In the genomic region with DNA sequence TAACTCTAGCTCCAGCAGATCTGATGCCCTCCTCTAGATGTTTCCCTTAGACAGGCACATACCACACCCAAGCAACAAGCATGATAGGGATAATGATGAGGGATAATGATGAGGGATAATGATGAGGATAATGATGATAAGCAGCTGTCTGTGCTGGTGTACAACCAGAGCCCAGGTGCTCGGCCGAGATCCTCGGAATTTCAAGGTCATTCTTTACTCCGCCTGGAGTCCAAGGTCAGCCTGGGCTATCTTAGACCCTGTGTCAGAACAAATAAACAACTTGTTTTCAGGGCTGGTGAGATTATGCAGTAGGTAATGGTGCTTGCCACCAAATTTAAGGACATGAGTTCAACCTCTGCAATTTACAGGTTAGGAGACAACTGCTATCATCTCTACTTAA, we compare ENCODE assay signal across 19 mouse cellular contexts.
"Had no signal": no experiment of that assay in that cellular context is flagged by ENCODE, and none has a peak within 500 bp of the region (broad histone marks: within the 10 kb centered on the region; RNA-seq: fewer than 3 reads in every experiment).

No protein-coding gene starts in this region.

- H3K27me3 ChIP-seq: midbrain, embryonic 12.5 days; neural tube, embryonic 13.5 days; neural tube, embryonic 15.5 days had no signal

- DNase-seq: lung, adult 18-20 months; lung, embryonic 14.5 days; lung, postnatal 10 days; lung, postnatal 4 days; midbrain, embryonic 14.5 days; retina, postnatal 1 day; right cerebral cortex, adult 18-20 months; right cerebral cortex, postnatal 25 days; right cerebral cortex, postnatal 4 days; spleen, adult 18-20 months; thymus, adult 18-20 months; thymus, postnatal 25 days; thymus, postnatal 4 days had no signal

- H3K36me3 ChIP-seq: midbrain, embryonic 10.5 days; midbrain, embryonic 12.5 days; neural tube, embryonic 13.5 days; neural tube, embryonic 15.5 days had no signal

- H3K4me3 ChIP-seq: midbrain, embryonic 10.5 days; midbrain, embryonic 12.5 days; myocyte; neural tube, embryonic 13.5 days; neural tube, embryonic 15.5 days had no signal

- H3K9ac ChIP-seq: lung, embryonic 14.5 days; midbrain, embryonic 12.5 days; neural tube, embryonic 13.5 days; neural tube, embryonic 15.5 days had no signal

- ATAC-seq: midbrain, embryonic 16.5 days had no signal

- H3K4me1 ChIP-seq: midbrain, embryonic 10.5 days; midbrain, embryonic 12.5 days; neural tube, embryonic 13.5 days; neural tube, embryonic 15.5 days had no signal

- H3K9me3 ChIP-seq: midbrain, embryonic 10.5 days; midbrain, embryonic 12.5 days; neural tube, embryonic 13.5 days; neural tube, embryonic 15.5 days had no signal

- H3K27ac ChIP-seq: midbrain, embryonic 10.5 days; midbrain, embryonic 12.5 days; neural tube, embryonic 13.5 days; neural tube, embryonic 15.5 days had no signal

- H3K4me2 ChIP-seq: lung, embryonic 14.5 days; midbrain, embryonic 12.5 days; neural tube, embryonic 13.5 days; neural tube, embryonic 15.5 days had no signal
